Mouse (Mus musculus) CH12.LX (cell line): ENCODE data around the gene Ndufa9.

Experiments used
- CTCF ChIP-seq, 2 experiments: IDR thresholded peaks in 1 of 2; conservative IDR thresholded peaks in 1 of 2; 2 replicates each; pipeline ENCODE4 v1.5.1; 2011 to 2012; ENCODE audit warnings: low read depth in 2 of 2, low read length in 2 of 2, improper control_type of control experiment in 1 of 2, inconsistent platforms in 1 of 2, mild to moderate bottlenecking in 1 of 2, moderate library complexity in 1 of 2
- E2F4 ChIP-seq: IDR thresholded peaks from 2 replicates; pipeline ENCODE4 v1.6.1; 2011; ENCODE audit warnings: low read depth, low read length, improper control_type of control experiment; ENCODE audit not compliant: insufficient replicate concordance
- EP300 ChIP-seq: IDR thresholded peaks from 2 replicates; pipeline ENCODE4 v1.6.1; 2011; ENCODE audit warnings: low read length, improper control_type of control experiment
- HCFC1 ChIP-seq: IDR thresholded peaks from 2 replicates; pipeline ENCODE4 v1.6.1; 2012; ENCODE audit warnings: low read depth, mild to moderate bottlenecking, inconsistent platforms, low read length, improper control_type of control experiment
- NELFE ChIP-seq: IDR thresholded peaks from 2 replicates; pipeline ENCODE4 v1.6.1; 2011; ENCODE audit warnings: low read depth, low read length, improper control_type of control experiment
- POLR2A ChIP-seq: IDR thresholded peaks from 2 replicates; pipeline ENCODE4 v1.6.1; 2011; ENCODE audit warnings: low read depth, mild to moderate bottlenecking, improper control_type of control experiment, low read length
- RCOR1 ChIP-seq: conservative IDR thresholded peaks from 2 replicates; pipeline ENCODE4 v1.6.1; 2012; ENCODE audit warnings: low read depth, mild to moderate bottlenecking, inconsistent platforms, low read length, improper control_type of control experiment
- ZC3H11A ChIP-seq: IDR thresholded peaks from 2 replicates; pipeline ENCODE4 v1.6.1; 2012; ENCODE audit warnings: low read depth, mild to moderate bottlenecking, inconsistent platforms, low read length, improper control_type of control experiment

- TF ChIP-seq CTCF (conservative IDR thresholded peaks at IDR 0.05 in 1 of 2, IDR thresholded peaks at IDR 0.05 in 1 of 2; ENCODE audit: low read depth in 2 of 2, low read length in 2 of 2): no peak
- no peak for TF ChIP-seq ZC3H11A
- TF ChIP-seq EP300: no peak
- no peak for TF ChIP-seq NELFE
- no peak for TF ChIP-seq RCOR1
- TF ChIP-seq POLR2A: no peak
- TF ChIP-seq E2F4: no peak
- no peak for TF ChIP-seq HCFC1
These were observed 46.0 kb downstream of the Ndufa9 start for GRCm38 (mm10) chr6:126802946-126803345.
